Mouse (Mus musculus): ENCODE data around the gene Cdc42ep1. TPM values are rescaled to one million over a fixed set of nuclear protein-coding genes. Genes with fewer than 3 reads are reported as not detected.
"Not testable (repeated sequence)": the region's sequence is repeated elsewhere in the genome, so short reads cannot be mapped to it uniquely, and the experiment has no call there.

The Cdc42ep1 gene
- total RNA-seq, 2 experiments from 2014 or later: 7.6 to 8.5 TPM

DNA sequence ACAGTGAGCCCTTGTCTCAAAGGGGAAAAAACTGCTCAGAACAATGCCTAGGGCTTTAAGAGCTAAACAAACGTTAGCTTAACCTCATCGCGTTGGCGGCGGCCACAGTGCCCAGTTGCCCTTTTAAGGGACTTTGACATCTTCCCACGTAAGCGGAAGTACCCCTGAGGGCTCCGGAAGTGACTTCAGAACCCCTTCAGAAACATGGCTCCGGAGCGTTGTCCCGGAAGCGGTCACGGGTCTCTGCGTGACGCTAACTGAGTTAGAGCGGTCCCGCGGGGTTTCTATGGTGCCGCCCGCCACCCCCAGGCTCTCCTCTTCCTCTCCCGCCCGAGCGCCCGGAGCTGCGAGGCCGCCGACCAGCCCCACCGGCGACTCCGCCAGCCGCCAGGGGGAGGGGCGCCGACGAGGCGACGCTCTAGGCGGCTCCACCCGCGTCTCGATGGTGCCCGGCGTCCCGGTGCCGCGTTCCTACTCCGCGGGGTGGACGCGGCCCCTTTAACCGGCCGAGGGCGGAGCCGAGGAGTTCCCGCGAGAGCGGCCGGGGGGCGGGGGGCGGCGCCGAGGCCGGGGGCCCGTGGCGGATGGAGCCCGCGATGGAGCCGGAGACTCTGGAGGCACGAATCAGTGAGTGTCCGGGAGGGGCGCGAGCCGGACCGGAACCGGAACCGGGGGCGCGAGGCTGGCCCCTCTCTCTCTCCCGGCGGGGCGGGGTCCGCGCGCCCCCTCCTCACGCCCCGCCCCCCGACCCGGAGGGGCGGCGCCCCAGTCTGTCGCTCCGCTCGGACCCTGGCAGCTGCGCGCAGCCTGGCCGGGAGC lies 34.8 kb downstream of the Cdc42ep1 start, which contains the start of gene Gga1:
Gene Gga1, plus strand, starts transcription at position 200 of the 819 bp plus-strand sequence.
- peak; percentile 95 for DNase-seq (ENCODE audit: low spot score in 2 of 2)

- peak in 1 of 2 experiments; percentile 44 for DNase-seq (ENCODE audit: low spot score in 2 of 2)
Measured at GRCm38 (mm10) chr15:78877810-78878390, 35.5 kb downstream of the Cdc42ep1 start.

- not testable (repeated sequence) for DNase-seq (ENCODE audit: low spot score in 2 of 2)
Measured at GRCm38 (mm10) chr15:78878792-78879516, 36.5 kb downstream of the Cdc42ep1 start.

- DNase-seq (ENCODE audit: low spot score in 2 of 2): no peak
Measured at GRCm38 (mm10) chr15:78880432-78880831, 38.0 kb downstream of the Cdc42ep1 start.

DNA sequence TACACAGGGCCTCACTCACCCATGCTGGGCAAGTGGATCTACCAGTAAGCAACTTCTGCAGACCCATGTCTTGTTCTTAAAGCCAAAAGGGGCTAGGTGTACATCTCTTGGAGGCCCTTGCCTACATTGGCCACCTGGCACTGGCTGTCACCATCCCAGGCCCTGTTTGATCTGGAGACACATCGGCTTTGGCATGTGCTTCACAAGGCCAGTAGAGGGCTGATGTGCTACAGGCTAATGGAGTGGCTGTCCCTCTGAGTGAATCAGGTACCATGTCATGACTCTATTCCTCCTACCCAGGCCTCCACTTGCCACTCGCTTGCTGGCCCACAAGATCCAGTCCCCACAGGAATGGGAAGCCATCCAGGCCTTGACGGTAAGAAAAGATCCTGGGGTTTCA lies 39.4 kb downstream of the Cdc42ep1 start:
- DNase-seq (ENCODE audit: low spot score in 2 of 2): no peak

GRCm38 (mm10) chr15:78889401-78889853 lies 47.0 kb downstream of the Cdc42ep1 start:
- DNase-seq (ENCODE audit: low spot score in 2 of 2): no peak

DNA sequence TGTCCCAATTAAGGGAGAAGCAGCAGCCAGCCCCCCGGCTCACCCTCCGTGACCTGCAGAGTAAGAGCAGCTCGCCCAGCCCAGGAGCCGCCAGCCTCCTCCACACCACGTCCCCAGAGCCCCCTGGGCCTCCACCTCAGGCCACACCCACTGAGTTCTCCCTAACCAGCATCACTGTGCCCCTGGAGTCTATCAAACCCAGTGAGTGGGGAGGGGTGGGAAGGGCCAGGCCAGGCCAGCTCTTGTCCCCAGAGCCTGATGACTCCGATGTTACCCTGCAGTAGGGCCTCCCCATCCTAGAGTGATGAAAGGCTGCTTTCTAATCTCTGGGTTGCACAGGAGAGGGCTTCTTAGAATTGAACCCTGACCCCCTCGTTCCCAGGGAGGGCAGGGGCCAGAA lies 50.0 kb downstream of the Cdc42ep1 start:
- no peak for DNase-seq (ENCODE audit: low spot score in 2 of 2)

- no peak for DNase-seq (ENCODE audit: low spot score in 2 of 2)
Measured at GRCm38 (mm10) chr15:78894726-78895125, 52.3 kb downstream of the Cdc42ep1 start.

GRCm38 (mm10) chr15:78895741-78896140 lies 53.3 kb downstream of the Cdc42ep1 start:
- no peak for DNase-seq (ENCODE audit: low spot score in 2 of 2)

GRCm38 (mm10) chr15:78896149-78896548 lies 53.7 kb downstream of the Cdc42ep1 start:
- DNase-seq (ENCODE audit: low spot score in 2 of 2): no peak

DNA sequence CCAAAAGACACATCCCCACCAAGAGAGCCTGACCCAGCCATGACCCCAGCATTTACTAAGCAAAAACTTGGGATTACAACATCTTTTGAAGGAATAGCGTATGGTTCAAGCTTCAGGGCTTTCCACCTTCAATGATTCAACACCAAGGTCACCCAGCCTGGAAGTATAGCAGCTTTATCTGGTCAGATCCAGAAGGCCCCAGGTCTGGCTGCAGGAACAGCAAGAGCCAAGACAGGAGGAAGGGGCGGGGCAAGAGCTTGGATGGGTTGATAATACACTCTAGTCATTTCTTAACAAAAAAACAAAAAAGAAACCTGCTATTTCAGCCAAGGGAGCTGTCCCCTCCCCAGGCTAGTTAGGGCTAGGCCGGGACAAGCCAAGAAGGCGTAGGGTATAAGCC lies 55.1 kb downstream of the Cdc42ep1 start:
- no peak for DNase-seq (ENCODE audit: low spot score in 2 of 2)

- DNase-seq (ENCODE audit: low spot score in 2 of 2): no peak
Measured at GRCm38 (mm10) chr15:78898507-78899001, 56.1 kb downstream of the Cdc42ep1 start.

- no peak for DNase-seq (ENCODE audit: low spot score in 2 of 2)
Measured at GRCm38 (mm10) chr15:78899409-78899739, 57.0 kb downstream of the Cdc42ep1 start, which contains the start of gene Gm49510. TSS of gene Gm49510 (plus strand) at chr15:78899667.

GRCm38 (mm10) chr15:78899740-78900584 lies 57.5 kb downstream of the Cdc42ep1 start, which contains the start of gene Sh3bp1:
TSS of gene Sh3bp1 (plus strand) at chr15:78899768.
- DNase-seq (ENCODE audit: low spot score in 2 of 2): peak; percentile 49 to 69

Small RNAs within 50 kb of the gene (microRNA-seq; reads per million reads assigned to microRNA genes)
- gene Mir6955: 1.1 to 2.0 reads per million in 2 experiments

Other genes starting within 250 kb of the Cdc42ep1 start
- 10 to 100 TPM; 13.8 to 15.2 TPM for gene Cyth4, start 245.6 kb upstream of the Cdc42ep1 start, total RNA-seq (2021)
- 100 to 1,000 TPM; 127 to 138 TPM for gene Elfn2, start 123.9 kb upstream of the Cdc42ep1 start, total RNA-seq (2021)
- 10 to 100 TPM in 1 of 2 experiments, 1 to 10 TPM in 1; 9.2 to 10.4 TPM for gene Mfng, start 69.1 kb upstream of the Cdc42ep1 start, total RNA-seq (2021)
- 1 to 10 TPM; 5.8 to 6.0 TPM for gene Card10, start 39.6 kb upstream of the Cdc42ep1 start, total RNA-seq (2021)
- gene Lgals2, start 12.9 kb downstream of the Cdc42ep1 start, total RNA-seq (2021): not detected
- 10 to 100 TPM; 56.8 to 58.0 TPM for gene Gga1, start 34.6 kb downstream of the Cdc42ep1 start, total RNA-seq (2021)
- gene Gm49510, start 57.0 kb downstream of the Cdc42ep1 start, total RNA-seq (2021): not detected
- 10 to 100 TPM in 1 of 2 experiments, 1 to 10 TPM in 1; 8.6 to 12.1 TPM for gene Sh3bp1, start 57.1 kb downstream of the Cdc42ep1 start, total RNA-seq (2021)
- gene Pdxp, start 71.3 kb downstream of the Cdc42ep1 start, total RNA-seq (2021): 100 to 1,000 TPM; 135 to 139 TPM
- 10 to 100 TPM; 31.2 to 37.7 TPM for gene Lgals1, start 84.1 kb downstream of the Cdc42ep1 start, total RNA-seq (2021)
- 10 to 100 TPM; 43.0 to 43.2 TPM for gene Nol12, start 92.3 kb downstream of the Cdc42ep1 start, total RNA-seq (2021)
- 10 to 100 TPM; 26.4 to 28.9 TPM for gene Triobp, start 105.1 kb downstream of the Cdc42ep1 start, total RNA-seq (2021)
- 10 to 100 TPM; 80.6 to 80.7 TPM for gene H1f0, start 185.8 kb downstream of the Cdc42ep1 start, total RNA-seq (2021)
- under 1 TPM; 0.33 to 0.48 TPM for gene Galr3, start 199.3 kb downstream of the Cdc42ep1 start, total RNA-seq (2021)
- gene Ankrd54, start 220.3 kb downstream of the Cdc42ep1 start, total RNA-seq (2021): 10 to 100 TPM; 19.5 to 22.2 TPM
- gene Eif3l, start 232.6 kb downstream of the Cdc42ep1 start, total RNA-seq (2021): 100 to 1,000 TPM in 1 of 2 experiments, 10 to 100 TPM in 1; 94.6 to 102 TPM

Measured in layer of hippocampus, postnatal 10 days (tissue).